Mouse (Mus musculus) intestine, postnatal 0 days (tissue): ENCODE results near the gene Fance. TPM values are rescaled to one million over a fixed set of nuclear protein-coding genes. Genes with fewer than 3 reads are reported as not detected.

Experiments
- ATAC-seq: fragments of 200-750 bp; cut with Nextera tagmentation; 2 replicates; pipeline ENCODE4 v1.8.0; 2017; ENCODE audit warnings: mild to moderate bottlenecking, moderate TSS enrichment, moderate library complexity
- H3K27ac ChIP-seq: fragments of 300-500 bp; sonication (generic); 2 replicates; pipeline ENCODE4 v1.5.1; 2014; ENCODE audit warnings: mild to moderate bottlenecking, low read depth, low read length, moderate library complexity
- H3K27me3 ChIP-seq: fragments of 300-500 bp; sonication (generic); replicated peaks from 2 replicates; pipeline ENCODE4 v1.6.1; 2014; ENCODE audit warnings: low read length, mixed read lengths; ENCODE audit not compliant: control insufficient read depth, insufficient read depth
- H3K36me3 ChIP-seq: fragments of 300-500 bp; sonication (generic); 2 replicates; pipeline ENCODE4 v1.6.1; 2014; ENCODE audit warnings: mild to moderate bottlenecking, moderate library complexity; ENCODE audit not compliant: control insufficient read depth, insufficient read depth
- H3K4me1 ChIP-seq: fragments of 300-500 bp; sonication (generic); replicated peaks from 2 replicates; pipeline ENCODE4 v1.6.1; 2014; ENCODE audit warnings: antibody characterized with exemption, low read length, mixed read lengths; ENCODE audit not compliant: control insufficient read depth, insufficient read depth
- H3K4me2 ChIP-seq: fragments of 300-500 bp; sonication (generic); replicated peaks from 2 replicates; pipeline ENCODE4 v1.6.1; 2014; ENCODE audit warnings: low read depth, mild to moderate bottlenecking, moderate library complexity
- H3K4me3 ChIP-seq: fragments of 300-500 bp; sonication (generic); 2 replicates; pipeline ENCODE4 v1.5.1; 2014; ENCODE audit warnings: low read depth, low read length
- H3K9ac ChIP-seq: fragments of 300-500 bp; sonication (generic); 2 replicates; pipeline ENCODE4 v1.6.1; 2014; ENCODE audit warnings: mild to moderate bottlenecking, low read depth, low read length
- H3K9me3 ChIP-seq: fragments of 300-500 bp; sonication (generic); 2 replicates; pipeline ENCODE4 v1.6.1; 2016; ENCODE audit warnings: mixed run types; ENCODE audit not compliant: control insufficient read depth
- CTCF ChIP-seq: sonication (generic); IDR thresholded peaks from 2 replicates; pipeline ENCODE4 v1.5.1; 2016; ENCODE audit warnings: low read depth, mild to moderate bottlenecking, control low read depth, antibody characterized with exemption, moderate library complexity
- WGBS: fragments of 180-500 bp; shearing (Covaris S2); extraction: QIAGEN DNeasy Blood & Tissue Kit; methylation state at CpG from one replicate; pipeline ENCODE4 v1.1.7; 2014; 5-methylcytosine and 5-hydroxymethylcytosine counted together
- polyA plus RNA-seq: library from polyadenylated mRNA; unstranded; fragments of >200 nt; fragmentation: Nextera tagmentation; extraction: Ambion mirVana; gene quantifications from 2 replicates; pipeline ENCODE4 v1.2.1, GENCODE M21; 2015

Fance gene
- polyA plus RNA-seq, 1 experiment from 2014 or later = 10.3 TPM

- H3K4me2 ChIP-seq = peak overlapping the region; percentile 55
- no peaks in the 10 kb centered on the region for H3K9me3 ChIP-seq
- peaks cover 5% of the 10 kb centered on the region; the same call in 1 of the 2 replicates for H3K4me1 ChIP-seq
- 10% methylated on average over 25 of the region's 25 CpGs for WGBS
- peak overlapping the region; percentile 21 for H3K4me3 ChIP-seq
- H3K27me3 ChIP-seq = peaks cover 36% of the 10 kb centered on the region
- H3K27ac ChIP-seq = no peak overlapping the region
- no peak for ATAC-seq
- H3K36me3 ChIP-seq = no peaks in the 10 kb centered on the region
- no peak for TF ChIP-seq CTCF
- H3K9ac ChIP-seq = no peak overlapping the region
These were observed 49.5 kb downstream of the Fance start for GRCm38 (mm10) chr17:28362653-28363292.

- H3K9me3 ChIP-seq = no peaks in the 10 kb centered on the region
- H3K4me1 ChIP-seq = peaks cover 5% of the 10 kb centered on the region; the same call in 1 of the 2 replicates
- 0 out of 2 replicates have a peak overlapping the region, but pooled peaks have one; percentile 11 for H3K4me3 ChIP-seq
- no peak for TF ChIP-seq CTCF
- WGBS = 45% methylated on average over 5 of the region's 6 CpGs
- no peak for ATAC-seq
- H3K36me3 ChIP-seq = no peaks in the 10 kb centered on the region
- no peak overlapping the region for H3K27ac ChIP-seq
- peaks cover 36% of the 10 kb centered on the region for H3K27me3 ChIP-seq
- no peak overlapping the region for H3K9ac ChIP-seq
- H3K4me2 ChIP-seq = peak overlapping the region; percentile 55; the same call in 1 of the 2 replicates
These were observed 50.2 kb downstream of the Fance start for GRCm38 (mm10) chr17:28363507-28363906.

GRCm38 (mm10) chr17:28365122-28365521 lies 51.8 kb downstream of the Fance start, which contains the start of gene Tulp1:
TSS of gene Tulp1 (minus strand) at chr17:28365222.
- Histone ChIP-seq H3K9ac (no peak within 1 kb of the TSS), H3K4me3 (peak within 1 kb of the TSS; percentile 11; the same call in 1 of the 2 replicates), H3K36me3 (no peaks in the 10 kb centered on the region), H3K27me3 (peaks cover 32% of the 10 kb centered on the region), H3K4me1 (peaks cover 5% of the 10 kb centered on the region; the same call in 1 of the 2 replicates), H3K4me2 (no peak within 1 kb of the TSS), H3K9me3 (no peaks in the 10 kb centered on the region), H3K27ac (no peak within 1 kb of the TSS)
- no peak for TF ChIP-seq CTCF
- WGBS = 38% methylated on average over 8 of the region's 8 CpGs
- no peak for ATAC-seq

- Histone ChIP-seq H3K36me3 (no peaks in the 10 kb centered on the region), H3K4me2 (peak overlapping the region; percentile 28), H3K27ac (no peak overlapping the region), H3K9me3 (no peaks in the 10 kb centered on the region), H3K4me3 (no peak overlapping the region), H3K9ac (no peak overlapping the region), H3K27me3 (peaks cover 17% of the 10 kb centered on the region), H3K4me1 (0 out of 2 replicates have a peak, but pooled peaks cover 5% of the 10 kb centered on the region)
- peak; percentile 96 for TF ChIP-seq CTCF
- ATAC-seq = 0 out of 2 replicates have a peak, but pooled peaks have one; percentile 37
- 4% methylated on average over 13 of the region's 13 CpGs for WGBS
These were observed 55.1 kb downstream of the Fance start for GRCm38 (mm10) chr17:28368449-28368848.

- Histone ChIP-seq H3K9me3 (no peaks in the 10 kb centered on the region), H3K4me1 (0 out of 2 replicates have a peak, but pooled peaks cover 3% of the 10 kb centered on the region), H3K9ac (no peak overlapping the region), H3K4me3 (no peak overlapping the region), H3K27ac (no peak overlapping the region), H3K4me2 (no peak overlapping the region), H3K36me3 (no peaks in the 10 kb centered on the region), H3K27me3 (peaks cover 11% of the 10 kb centered on the region)
- 46% methylated on average over 5 of the region's 5 CpGs for WGBS
- no peak for TF ChIP-seq CTCF
- no peak for ATAC-seq
These were observed 55.7 kb downstream of the Fance start for GRCm38 (mm10) chr17:28369056-28369455.

- 60% methylated on average over 2 of the region's 2 CpGs for WGBS
- TF ChIP-seq CTCF = no peak
- no peaks in the 10 kb centered on the region for H3K9me3 ChIP-seq
- ATAC-seq = no peak
- peaks cover 6% of the 10 kb centered on the region; the same call in 1 of the 2 replicates for H3K27me3 ChIP-seq
- no peak overlapping the region for H3K4me2 ChIP-seq
- H3K9ac ChIP-seq = no peak overlapping the region
- no peak overlapping the region for H3K4me3 ChIP-seq
- H3K27ac ChIP-seq = no peak overlapping the region
- H3K4me1 ChIP-seq = no peaks in the 10 kb centered on the region
- H3K36me3 ChIP-seq = no peaks in the 10 kb centered on the region
These were observed 58.0 kb downstream of the Fance start for GRCm38 (mm10) chr17:28371286-28371685.
